Comparison of ENCODE assay signal across 9 mouse cellular contexts in the genomic region with DNA sequence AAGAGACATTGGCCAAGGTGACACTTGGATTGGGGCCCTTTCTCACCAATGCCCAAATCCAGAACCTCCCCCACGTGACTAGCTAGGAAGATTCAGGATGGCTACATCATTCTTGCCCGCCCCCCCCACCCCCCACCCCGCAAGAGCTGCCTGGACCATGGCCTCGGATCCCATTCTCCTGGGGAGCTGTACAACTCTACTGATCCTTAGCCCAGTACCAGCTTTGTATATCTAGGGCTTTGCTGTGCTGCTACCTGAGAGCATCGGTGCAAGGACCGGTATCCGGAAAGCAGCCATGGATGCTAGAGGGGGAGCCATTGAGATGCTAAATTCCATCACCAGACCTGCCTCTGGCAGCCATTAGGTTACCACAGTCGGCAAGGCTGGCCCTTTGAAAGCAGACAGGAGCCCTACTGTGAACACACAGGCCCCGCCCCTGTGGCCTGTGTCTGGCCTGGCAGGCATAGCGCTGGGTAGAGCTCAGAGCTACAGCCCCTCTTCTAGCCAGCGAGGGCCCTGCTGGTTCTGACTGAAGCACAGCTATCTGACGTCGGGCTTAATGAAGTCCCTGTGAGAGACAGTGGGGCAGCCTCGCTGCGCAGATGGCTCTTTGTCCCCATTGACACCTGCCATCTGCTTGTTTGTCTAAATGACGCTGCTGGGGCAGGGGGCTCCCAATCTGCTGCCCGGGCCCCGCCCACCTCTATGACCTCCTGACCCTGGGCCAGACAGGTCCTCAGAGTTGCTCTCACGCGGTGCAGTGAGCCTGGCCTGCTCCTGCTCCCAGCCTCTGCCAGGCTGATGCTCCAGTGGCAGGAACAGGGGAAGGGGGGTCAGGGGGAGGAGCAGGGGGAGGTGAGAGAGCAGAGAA.
A peak's percentile ranks its signal among the peaks of the same experiment; 100 is the strongest.
DNase-seq lines count a peak whose midpoint lies in the region; ATAC-seq lines count a peak whose summit lies in the region.
"Had no signal": no experiment of that assay in that cellular context is flagged by ENCODE, and none has a peak within 500 bp of the region (broad histone marks: within the 10 kb centered on the region; RNA-seq: fewer than 3 reads in every experiment).

No protein-coding gene starts in this region.

- H3K4me3 ChIP-seq in heart, embryonic 14.5 days (ENCODE audit: control insufficient read depth in 1 of 2, insufficient read depth in 1 of 2, low read depth in 1 of 2, low read length in 2 of 2) = no peak overlapping the region; a peak in 1 of 4 replicates
- H3K4me3 ChIP-seq in forebrain, embryonic 11.5 days (ENCODE audit: low read depth, low read length) = no peak overlapping the region
- no peak overlapping the region for H3K4me3 ChIP-seq in midbrain, embryonic 11.5 days (ENCODE audit: low read depth, low read length)

- no peak overlapping the region for H3K27ac ChIP-seq in heart, embryonic 14.5 days (replicated peaks in 1 of 2; ENCODE audit: control insufficient read depth in 1 of 2, insufficient read depth in 1 of 2, low read depth in 2 of 2, low read length in 2 of 2)
- H3K27ac ChIP-seq in forebrain, embryonic 11.5 days (ENCODE audit: low read depth, low read length) = peak overlapping the region; percentile 87
- H3K27ac ChIP-seq in midbrain, embryonic 11.5 days (ENCODE audit: low read depth, low read length) = peak overlapping the region; percentile 91

- no peak overlapping the region for H3K9ac ChIP-seq in heart, embryonic 14.5 days (ENCODE audit: low read length)
- peak overlapping the region; percentile 45 for H3K9ac ChIP-seq in forebrain, embryonic 11.5 days (ENCODE audit: low read length)
- peak overlapping the region; percentile 54 for H3K9ac ChIP-seq in midbrain, embryonic 11.5 days (ENCODE audit: low read length)

- H3K9me3 ChIP-seq in heart, embryonic 14.5 days (ENCODE audit: control insufficient read depth, low read length) = no peaks in the 10 kb centered on the region
- no peaks in the 10 kb centered on the region for H3K9me3 ChIP-seq in forebrain, embryonic 11.5 days (ENCODE audit: control insufficient read depth, low read length)
- H3K9me3 ChIP-seq in midbrain, embryonic 11.5 days (ENCODE audit: control insufficient read depth, low read length) = no peaks in the 10 kb centered on the region
- H3K9me3 ChIP-seq: G1E had no signal

- peak; percentile 31; the same call in 1 of the 2 replicates for ATAC-seq in heart, embryonic 14.5 days (ENCODE audit: insufficient number of reproducible peaks, insufficient read depth, low FRiP score, low read depth)
- peak; percentile 97 for ATAC-seq in forebrain, embryonic 11.5 days (replicated peaks; ENCODE audit: low FRiP score)
- peak; percentile 98 for ATAC-seq in midbrain, embryonic 11.5 days (ENCODE audit: low FRiP score)
- no peak for ATAC-seq in activated CD4-positive, CD25-positive, alpha-beta regulatory T cell, adult 4 months

- H3K27me3 ChIP-seq in heart, embryonic 14.5 days (ENCODE audit: control insufficient read depth, insufficient read depth, low read length) = no peaks in the 10 kb centered on the region; the same call in 1 of the 2 replicates
- no peaks in the 10 kb centered on the region for H3K27me3 ChIP-seq in forebrain, embryonic 11.5 days (ENCODE audit: control insufficient read depth, insufficient read depth, low read length)
- no peaks in the 10 kb centered on the region for H3K27me3 ChIP-seq in midbrain, embryonic 11.5 days (ENCODE audit: control insufficient read depth, insufficient read depth, low read length)

- no peak for DNase-seq in heart, adult 8-10 months (ENCODE audit: low spot score)
- DNase-seq in Muller cell, postnatal 12 days (ENCODE audit: inconsistent ontology term) = peak; percentile 65
- peak; percentile 87 for DNase-seq in forebrain, embryonic 11.5 days (ENCODE audit: low spot score)
- peak; percentile 98 for DNase-seq in midbrain, embryonic 11.5 days (ENCODE audit: low spot score, missing footprints)
- no peak for DNase-seq in thymus, postnatal 25 days
- no peak for DNase-seq in testis, postnatal 10 days (ENCODE audit: low spot score)

- peaks cover 2 to 5% of the 10 kb centered on the region in 2 experiments for H3K4me1 ChIP-seq in heart, embryonic 14.5 days (ENCODE audit: control insufficient read depth in 2 of 2, insufficient read depth in 2 of 2, low read length in 2 of 2)
- H3K4me1 ChIP-seq in forebrain, embryonic 11.5 days (replicated peaks; ENCODE audit: control insufficient read depth, insufficient read depth, low read length) = peaks cover 5% of the 10 kb centered on the region; the same call in 1 of the 2 replicates
- H3K4me1 ChIP-seq in midbrain, embryonic 11.5 days (ENCODE audit: control insufficient read depth, insufficient read depth, low read length) = peaks cover 22% of the 10 kb centered on the region

- 13% methylated on average over 20 of the region's 20 CpGs for WGBS in heart, embryonic 14.5 days
- WGBS in forebrain, embryonic 11.5 days = 1% methylated on average over 20 of the region's 20 CpGs
- WGBS in midbrain, embryonic 11.5 days = under 1% methylated on average over 20 of the region's 20 CpGs

- H3K4me2 ChIP-seq in heart, embryonic 14.5 days (ENCODE audit: low read length) = peak overlapping the region; percentile 19; the same call in 1 of the 2 replicates
- peak overlapping the region; percentile 40 for H3K4me2 ChIP-seq in forebrain, embryonic 11.5 days (ENCODE audit: low read depth, low read length, severe bottlenecking)
- H3K4me2 ChIP-seq in midbrain, embryonic 11.5 days = peak overlapping the region; percentile 32

- H3K36me3 ChIP-seq in heart, embryonic 14.5 days (ENCODE audit: control insufficient read depth, insufficient read depth, low read length) = no peaks in the 10 kb centered on the region
- H3K36me3 ChIP-seq in forebrain, embryonic 11.5 days (ENCODE audit: control insufficient read depth, insufficient read depth, low read length) = no peaks in the 10 kb centered on the region
- H3K36me3 ChIP-seq in midbrain, embryonic 11.5 days (ENCODE audit: control insufficient read depth, insufficient read depth, low read length) = no peaks in the 10 kb centered on the region
- H3K36me3 ChIP-seq: G1E had no signal

Comparison
In these comparisons a context has a peak if more than half of its experiments do, and no peak if none do; other contexts are left out.
1. H3K27ac ChIP-seq: peak in forebrain, embryonic 11.5 days (single experiment) and midbrain, embryonic 11.5 days (single experiment); none in heart, embryonic 14.5 days (0 of 2).
2. DNase-seq: peak in Muller cell, postnatal 12 days (single experiment), forebrain, embryonic 11.5 days (single experiment) and midbrain, embryonic 11.5 days (single experiment); none in heart, adult 8-10 months (single experiment), thymus, postnatal 25 days (single experiment) and testis, postnatal 10 days (single experiment).
3. Peak in every context shown above with its lines, with median percentiles within 50 percentile points of each other: H3K4me2 ChIP-seq.